Mouse (Mus musculus) heart, embryonic 15.5 days (tissue): Measurements from ENCODE around the gene Mdfi. TPM values are rescaled to one million over a fixed set of nuclear protein-coding genes. Genes with fewer than 3 reads are reported as not detected.
A peak's percentile ranks its signal among the peaks of the same experiment; 100 is the strongest.

Experiments
- ATAC-seq: fragments of 200-750 bp; cut with Nextera tagmentation; replicated peaks from 2 replicates; pipeline ENCODE4 v1.8.0; 2017; ENCODE audit warnings: low read depth, moderate TSS enrichment; ENCODE audit not compliant: insufficient number of reproducible peaks, insufficient read depth, low FRiP score
- H3K27ac ChIP-seq: fragments of 300-500 bp; sonication (generic); 2 replicates; pipeline ENCODE4 v1.5.1; 2015; ENCODE audit warnings: mild to moderate bottlenecking, inconsistent platforms
- H3K27me3 ChIP-seq: fragments of 300-500 bp; sonication (generic); 2 replicates; pipeline ENCODE4 v1.6.1; 2015; ENCODE audit warnings: inconsistent platforms
- H3K36me3 ChIP-seq: fragments of 300-500 bp; sonication (generic); 2 replicates; pipeline ENCODE4 v1.6.1; 2015; ENCODE audit warnings: mild to moderate bottlenecking, inconsistent platforms
- H3K4me1 ChIP-seq: fragments of 300-500 bp; sonication (generic); replicated peaks from 2 replicates; pipeline ENCODE4 v1.6.1; 2015; ENCODE audit warnings: inconsistent platforms
- H3K4me2 ChIP-seq: fragments of 300-500 bp; sonication (generic); 2 replicates; pipeline ENCODE4 v1.6.1; 2015; ENCODE audit warnings: inconsistent platforms, mild to moderate bottlenecking, moderate library complexity
- H3K4me3 ChIP-seq: fragments of 300-500 bp; sonication (generic); 2 replicates; pipeline ENCODE4 v1.5.1; 2015; ENCODE audit warnings: mild to moderate bottlenecking, inconsistent platforms
- H3K9ac ChIP-seq: fragments of 300-500 bp; sonication (generic); 2 replicates; pipeline ENCODE4 v1.6.1; 2015; ENCODE audit warnings: mild to moderate bottlenecking, inconsistent platforms
- H3K9me3 ChIP-seq: fragments of 300-500 bp; sonication (generic); replicated peaks from 2 replicates; pipeline ENCODE4 v1.6.1; 2016; ENCODE audit warnings: inconsistent platforms
- WGBS: fragments of 180-500 bp; shearing (Covaris S2); methylation state at CpG from one replicate; pipeline ENCODE4 v1.1.7; 2015; ENCODE audit warnings: mixed read lengths; 5-methylcytosine and 5-hydroxymethylcytosine counted together
- polyA plus RNA-seq: library from polyadenylated mRNA; unstranded; fragments of >200 nt; fragmentation: Nextera tagmentation; extraction: Ambion mirVana; gene quantifications from 2 replicates; pipeline ENCODE4 v1.2.1, GENCODE M21; 2015

Gene Mdfi
- polyA plus RNA-seq, result 7.9 and 12.1 TPM in 2 replicates

- ATAC-seq, result no peak
- 9% methylated on average over 18 of the region's 18 CpGs for WGBS
- Histone ChIP-seq H3K36me3 (no peaks in the 10 kb centered on the region; the same call in 1 of the 2 replicates), H3K27me3 (no peaks in the 10 kb centered on the region), H3K4me3 (peak within 1 kb of the TSS; percentile 92), H3K4me2 (peak within 1 kb of the TSS; percentile 94), H3K9me3 (no peaks in the 10 kb centered on the region), H3K9ac (peak within 1 kb of the TSS; percentile 86), H3K4me1 (peaks cover 45% of the 10 kb centered on the region), H3K27ac (peak within 1 kb of the TSS; percentile 87)
These were observed at the start of gene Mdfi for GRCm38 (mm10) chr17:47834482-47834767. Mdfi (minus strand) TSS chr17:47834691.

DNA sequence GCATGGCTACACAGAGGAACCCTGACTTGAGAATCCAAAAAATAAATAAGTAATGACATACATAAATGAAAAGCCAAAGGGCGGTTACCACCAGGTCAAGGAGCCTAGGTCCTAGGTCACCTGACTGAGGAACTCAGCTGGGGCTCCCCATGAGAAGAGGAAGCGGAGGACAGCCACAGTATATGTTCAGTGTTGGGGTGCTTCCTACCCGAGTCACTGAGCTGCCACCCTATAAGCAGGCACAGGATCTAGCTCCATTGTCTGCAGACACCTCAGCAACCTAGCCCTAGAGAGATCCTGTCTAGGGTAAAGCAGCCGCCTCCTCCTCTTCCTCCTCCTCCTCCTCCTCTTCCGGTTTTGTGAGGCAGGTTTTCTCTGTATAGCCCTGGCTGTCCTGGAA is 48.6 kb upstream of the Mdfi start:
- Histone ChIP-seq H3K9ac (no peak overlapping the region), H3K36me3 (no peaks in the 10 kb centered on the region), H3K4me1 (peaks cover 39% of the 10 kb centered on the region), H3K9me3 (no peaks in the 10 kb centered on the region), H3K27me3 (no peaks in the 10 kb centered on the region), H3K27ac (no peak overlapping the region), H3K4me2 (no peak overlapping the region), H3K4me3 (no peak overlapping the region)
- no peak for ATAC-seq
- WGBS, result 82% methylated on average over 5 of the region's 5 CpGs

GRCm38 (mm10) chr17:47881330-47881729 is 46.8 kb upstream of the Mdfi start:
- 64% methylated on average over 13 of the region's 13 CpGs for WGBS
- ATAC-seq, result no peak
- Histone ChIP-seq H3K4me3 (no peak overlapping the region), H3K9me3 (no peaks in the 10 kb centered on the region), H3K4me1 (peaks cover 32% of the 10 kb centered on the region), H3K27ac (no peak overlapping the region), H3K36me3 (no peaks in the 10 kb centered on the region), H3K27me3 (no peaks in the 10 kb centered on the region), H3K4me2 (no peak overlapping the region), H3K9ac (no peak overlapping the region)

DNA sequence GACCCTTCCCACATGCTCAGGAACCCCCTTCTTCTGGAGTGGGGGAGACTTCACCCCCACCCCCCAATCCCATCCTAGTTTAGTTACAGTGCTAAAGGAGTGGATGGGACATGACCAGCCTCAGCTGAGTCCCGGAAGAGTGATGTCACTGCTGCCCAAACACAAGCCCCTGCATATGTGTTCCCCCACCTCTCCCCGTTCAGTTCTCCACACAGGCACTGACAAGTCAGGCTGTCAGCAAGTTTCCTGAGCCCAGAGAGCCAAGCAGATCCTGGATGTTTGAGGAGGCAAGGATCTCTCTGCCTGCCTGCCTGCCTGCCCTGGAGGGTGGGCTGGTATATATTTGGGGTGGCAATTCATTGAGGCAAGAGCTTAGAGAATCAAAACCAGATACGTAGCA is 44.7 kb upstream of the Mdfi start:
- Histone ChIP-seq H3K27me3 (no peaks in the 10 kb centered on the region), H3K4me2 (peak overlapping the region; percentile 63), H3K4me1 (peaks cover 32% of the 10 kb centered on the region), H3K9me3 (no peaks in the 10 kb centered on the region), H3K4me3 (no peak overlapping the region), H3K36me3 (no peaks in the 10 kb centered on the region), H3K27ac (peak overlapping the region; percentile 20; the same call in 1 of the 2 replicates), H3K9ac (no peak overlapping the region)
- no peak; the same call in 1 of the 2 replicates for ATAC-seq
- WGBS, result 29% methylated on average over 3 of the region's 3 CpGs

- peak overlapping the region; percentile 38; the same call in 1 of the 2 replicates for H3K9ac ChIP-seq
- H3K4me3 ChIP-seq, result peak overlapping the region; percentile 33
- no peaks in the 10 kb centered on the region for H3K9me3 ChIP-seq
- WGBS, result 29% methylated on average over 35 of the region's 35 CpGs
- H3K4me2 ChIP-seq, result peak overlapping the region; percentile 63
- H3K36me3 ChIP-seq, result no peaks in the 10 kb centered on the region
- no peaks in the 10 kb centered on the region for H3K27me3 ChIP-seq
- H3K4me1 ChIP-seq, result peaks cover 38% of the 10 kb centered on the region
- H3K27ac ChIP-seq, result peak overlapping the region; percentile 20; the same call in 1 of the 2 replicates
- peak; percentile 32; the same call in 1 of the 2 replicates for ATAC-seq
These were observed 44.0 kb upstream of the Mdfi start for GRCm38 (mm10) chr17:47878378-47879089.

GRCm38 (mm10) chr17:47877715-47878377 is 43.4 kb upstream of the Mdfi start:
- Histone ChIP-seq H3K9me3 (no peaks in the 10 kb centered on the region), H3K4me1 (peaks cover 43% of the 10 kb centered on the region), H3K4me3 (0 out of 2 replicates have a peak overlapping the region, but pooled peaks have one; percentile 33), H3K9ac (no peak overlapping the region), H3K36me3 (no peaks in the 10 kb centered on the region), H3K27ac (peak overlapping the region; percentile 20; the same call in 1 of the 2 replicates), H3K27me3 (no peaks in the 10 kb centered on the region), H3K4me2 (peak overlapping the region; percentile 63)
- 54% methylated on average over 9 of the region's 10 CpGs for WGBS
- no peak for ATAC-seq

- no peak overlapping the region for H3K27ac ChIP-seq
These were observed 42.6 kb upstream of the Mdfi start for GRCm38 (mm10) chr17:47876776-47877714.

GRCm38 (mm10) chr17:47873341-47873791 is 38.9 kb upstream of the Mdfi start:
- Histone ChIP-seq H3K27me3 (no peaks in the 10 kb centered on the region), H3K27ac (no peak overlapping the region), H3K4me2 (peak overlapping the region; percentile 51), H3K9ac (no peak overlapping the region), H3K9me3 (no peaks in the 10 kb centered on the region), H3K4me3 (peak overlapping the region; percentile 17), H3K36me3 (peaks cover 11% of the 10 kb centered on the region), H3K4me1 (peaks cover 22% of the 10 kb centered on the region)
- ATAC-seq, result peak; percentile 48; the same call in 1 of the 2 replicates
- WGBS, result 11% methylated on average over 9 of the region's 9 CpGs

More at GRCm38 (mm10) chr17:47876776-47877714, 42.6 kb upstream of the Mdfi start:
- no peak overlapping the region for H3K4me2 ChIP-seq
- H3K27me3 ChIP-seq, result no peaks in the 10 kb centered on the region
- H3K4me1 ChIP-seq, result peaks cover 43% of the 10 kb centered on the region
- no peak for ATAC-seq
- no peak overlapping the region for H3K9ac ChIP-seq
- no peaks in the 10 kb centered on the region for H3K36me3 ChIP-seq
- 62% methylated on average over 26 of the region's 26 CpGs for WGBS
- no peaks in the 10 kb centered on the region for H3K9me3 ChIP-seq
- H3K4me3 ChIP-seq, result no peak overlapping the region

GRCm38 (mm10) chr17:47872311-47873011 is 38.0 kb upstream of the Mdfi start:
- H3K9ac ChIP-seq, result no peak overlapping the region
- H3K9me3 ChIP-seq, result no peaks in the 10 kb centered on the region
- H3K27me3 ChIP-seq, result no peaks in the 10 kb centered on the region
- H3K4me3 ChIP-seq, result no peak overlapping the region
- no peak overlapping the region for H3K4me2 ChIP-seq
- WGBS, result 91% methylated on average over 31 of the region's 31 CpGs
- peaks cover 17% of the 10 kb centered on the region for H3K36me3 ChIP-seq
- ATAC-seq, result no peak
- H3K27ac ChIP-seq, result no peak overlapping the region
- peaks cover 13% of the 10 kb centered on the region for H3K4me1 ChIP-seq

DNA sequence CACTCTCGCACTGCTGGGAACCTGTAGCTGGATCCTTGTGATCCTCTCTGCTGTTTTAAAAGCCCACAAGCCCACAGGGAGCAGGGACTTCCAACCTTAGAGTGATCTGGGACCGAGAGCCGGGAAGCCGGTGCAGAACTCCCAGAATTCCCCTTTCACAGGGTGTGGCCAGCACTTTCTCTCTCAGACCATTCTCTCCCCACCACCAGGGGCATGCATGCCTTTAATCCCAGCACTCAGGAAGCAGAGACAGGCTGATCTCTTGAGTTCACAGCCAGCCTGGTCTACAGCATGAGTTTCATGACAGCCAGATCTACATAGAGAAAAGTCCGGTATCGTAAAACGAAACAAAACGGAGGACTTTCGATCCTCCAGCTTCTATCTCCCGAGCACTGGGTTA is 35.4 kb upstream of the Mdfi start:
- Histone ChIP-seq H3K4me1 (peaks cover 11% of the 10 kb centered on the region), H3K4me2 (no peak overlapping the region), H3K27me3 (no peaks in the 10 kb centered on the region), H3K27ac (no peak overlapping the region), H3K9ac (no peak overlapping the region), H3K36me3 (peaks cover 17% of the 10 kb centered on the region), H3K4me3 (no peak overlapping the region), H3K9me3 (no peaks in the 10 kb centered on the region)
- 88% methylated on average over 10 of the region's 10 CpGs for WGBS
- no peak for ATAC-seq
